Mouse (Mus musculus) liver, embryonic 14.5 days (tissue): ENCODE results near the gene Atg101. TPM values are rescaled to one million over a fixed set of nuclear protein-coding genes. Genes with fewer than 3 reads are reported as not detected.

Experiments
- ATAC-seq: fragments of 200-750 bp; cut with Nextera tagmentation; 2 replicates; pipeline ENCODE4 v1.8.0; 2017; ENCODE audit warnings: moderate number of reproducible peaks, mild to moderate bottlenecking, moderate library complexity; ENCODE audit not compliant: insufficient read depth
- DNase-seq, 3 experiments: peaks; one replicate each; pipeline ENCODE4 v3.0.0-alpha.2; 2012 to 2013; ENCODE audit warnings: low read depth in 3 of 3, low spot score in 3 of 3
- H3K27ac ChIP-seq: fragments of 300-500 bp; sonication (generic); 2 replicates; pipeline ENCODE4 v1.5.1; 2014; ENCODE audit warnings: moderate library complexity, mild to moderate bottlenecking, control low read depth, inconsistent platforms
- H3K27me3 ChIP-seq: fragments of 300-500 bp; sonication (generic); 2 replicates; pipeline ENCODE4 v1.6.1; 2014; ENCODE audit warnings: mild to moderate bottlenecking, low read length, moderate library complexity; ENCODE audit not compliant: control insufficient read depth, insufficient read depth
- H3K36me3 ChIP-seq: fragments of 300-500 bp; sonication (generic); replicated peaks from 2 replicates; pipeline ENCODE4 v1.6.1; 2014; ENCODE audit warnings: low read depth; ENCODE audit not compliant: control insufficient read depth, insufficient read depth
- H3K4me1 ChIP-seq, 2 experiments: fragments of 200-500 bp in 1 of 2; fragments of 300-500 bp in 1 of 2; sonication (generic) in 1 of 2; replicated peaks; 2 replicates each; pipeline ENCODE4 v1.6.1; 2012 to 2014; ENCODE audit warnings: antibody characterized with exemption in 1 of 2, inconsistent platforms in 1 of 2, low read length in 1 of 2; ENCODE audit not compliant: control insufficient read depth in 2 of 2, insufficient read depth in 2 of 2
- H3K4me2 ChIP-seq: fragments of 300-500 bp; sonication (generic); 2 replicates; pipeline ENCODE4 v1.6.1; 2014; ENCODE audit warnings: low read depth, mild to moderate bottlenecking, control low read depth, moderate library complexity
- H3K4me3 ChIP-seq, 2 experiments: fragments of 200-500 bp in 1 of 2; fragments of 300-500 bp in 1 of 2; sonication (generic) in 1 of 2; 2 replicates each; pipeline ENCODE4 v1.5.1; 2012 to 2014; ENCODE audit warnings: low read depth in 2 of 2, low read length in 2 of 2, mild to moderate bottlenecking in 2 of 2, control low read depth in 1 of 2, inconsistent platforms in 1 of 2, moderate library complexity in 1 of 2; ENCODE audit not compliant: insufficient read depth in 1 of 2
- H3K9ac ChIP-seq: fragments of 300-500 bp; sonication (generic); replicated peaks from 2 replicates; pipeline ENCODE4 v1.6.1; 2014; ENCODE audit warnings: mild to moderate bottlenecking, control low read depth, moderate library complexity
- H3K9me3 ChIP-seq: fragments of 300-500 bp; sonication (generic); 2 replicates; pipeline ENCODE4 v1.6.1; 2016; ENCODE audit warnings: low read length, mixed read lengths; ENCODE audit not compliant: control insufficient read depth
- CTCF ChIP-seq: IDR thresholded peaks from 2 replicates; pipeline ENCODE4 v1.5.1; 2016; ENCODE audit warnings: antibody characterized with exemption, low read depth, control low read depth
- EP300 ChIP-seq: IDR thresholded peaks from 2 replicates; pipeline ENCODE4 v1.6.1; 2016; ENCODE audit warnings: antibody characterized with exemption, low read depth
- WGBS: fragments of 180-500 bp; shearing (Covaris S2); extraction: QIAGEN DNeasy Blood & Tissue Kit; methylation state at CpG from one replicate; pipeline ENCODE4 v1.1.7; 2014; ENCODE audit not compliant: insufficient replicate concordance; 5-methylcytosine and 5-hydroxymethylcytosine counted together
- polyA plus RNA-seq, 2 experiments: library from polyadenylated mRNA; depleted of rRNA in 1 of 2; stranded (reverse) in 1 of 2; unstranded in 1 of 2; fragments of >200 nt; fragmentation: Nextera tagmentation in 1 of 2; extraction: Ambion mirVana in 1 of 2; gene quantifications; 2 replicates each; pipeline versions ENCODE4 v1.2.1 to v1.2.3; 2012 to 2014

Atg101 gene
- polyA plus RNA-seq, 2 experiments = 17.2 to 23.7 TPM

- Histone ChIP-seq H3K4me3 (peak overlapping the region; percentile 3 to 52; a peak in 2 of 4 replicates), H3K4me1 (peaks cover 0 to 19% of the 10 kb centered on the region in 2 experiments; a peak in 2 of 4 replicates), H3K9me3 (no peaks in the 10 kb centered on the region), H3K9ac (no peak overlapping the region), H3K36me3 (no peaks in the 10 kb centered on the region), H3K27ac (no peak overlapping the region), H3K4me2 (peak overlapping the region; percentile 35), H3K27me3 (no peaks in the 10 kb centered on the region)
- TF ChIP-seq EP300 = no peak
- peak; percentile 90 for TF ChIP-seq CTCF
- ATAC-seq = peak; percentile 67; the same call in 1 of the 2 replicates
- WGBS = 1% methylated on average over 11 of the region's 11 CpGs
- DNase-seq = peak; percentile 47 to 56 (median 53)
These were observed 31.8 kb downstream of the Atg101 start for GRCm38 (mm10) chr15:101315832-101316231.

DNA sequence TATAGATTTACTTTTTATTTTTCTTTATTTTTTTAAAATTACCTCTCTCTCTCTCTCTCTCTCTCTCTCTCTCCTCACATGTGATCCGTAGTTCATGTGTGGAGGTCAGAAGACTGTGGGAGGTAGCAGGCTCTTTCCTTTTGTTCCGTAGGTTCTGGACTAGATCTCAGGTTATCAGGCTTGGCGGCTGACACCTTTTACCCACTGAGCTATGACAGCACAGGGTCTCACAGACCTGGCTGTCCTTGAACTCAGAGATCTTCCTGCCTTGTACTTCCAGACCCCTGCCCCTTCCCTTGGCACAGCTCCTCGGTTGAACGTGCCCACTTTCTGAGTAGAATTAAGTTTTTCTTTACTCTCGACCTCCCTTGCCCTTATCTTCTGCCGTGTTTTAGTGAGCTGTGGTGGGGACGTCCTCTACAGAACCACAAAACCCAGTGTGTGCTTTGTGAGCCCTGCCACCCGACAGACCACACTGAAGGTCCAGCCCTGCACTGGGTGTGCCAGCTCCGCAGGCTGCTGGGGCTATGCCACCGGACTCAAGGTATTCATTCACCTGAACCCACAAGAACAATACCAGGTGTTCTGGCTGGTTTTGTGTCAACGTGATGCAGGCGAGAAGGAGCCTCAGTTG is 32.3 kb downstream of the Atg101 start:
- peaks cover 0 to 23% of the 10 kb centered on the region in 2 experiments; a peak in 2 of 4 replicates for H3K4me1 ChIP-seq
- DNase-seq = no peak
- H3K4me3 ChIP-seq = peak overlapping the region; percentile 3 to 35
- H3K9ac ChIP-seq = no peak overlapping the region
- peak overlapping the region; percentile 35 for H3K4me2 ChIP-seq
- 15% methylated on average over 13 of the region's 13 CpGs for WGBS
- no peaks in the 10 kb centered on the region for H3K9me3 ChIP-seq
- TF ChIP-seq CTCF (no peak), EP300 (no peak)
- no peak for ATAC-seq
- H3K27ac ChIP-seq = no peak overlapping the region
- H3K36me3 ChIP-seq = no peaks in the 10 kb centered on the region
- H3K27me3 ChIP-seq = no peaks in the 10 kb centered on the region

- Histone ChIP-seq H3K4me2 (no peak overlapping the region; the same call in 1 of the 2 replicates), H3K9ac (no peak overlapping the region), H3K27me3 (no peaks in the 10 kb centered on the region), H3K9me3 (no peaks in the 10 kb centered on the region), H3K4me3 (peak overlapping the region; percentile 1 to 35; a peak in 3 of 4 replicates), H3K36me3 (no peaks in the 10 kb centered on the region), H3K27ac (no peak overlapping the region), H3K4me1 (peaks cover 0 to 24% of the 10 kb centered on the region in 2 experiments; a peak in 2 of 4 replicates)
- no peak for DNase-seq
- TF ChIP-seq CTCF (no peak), EP300 (no peak)
- no peak for ATAC-seq
- WGBS = 21% methylated on average over 18 of the region's 18 CpGs
These were observed 33.1 kb downstream of the Atg101 start for GRCm38 (mm10) chr15:101316913-101317813.

- Histone ChIP-seq H3K27me3 (no peaks in the 10 kb centered on the region), H3K36me3 (no peaks in the 10 kb centered on the region), H3K27ac (no peak overlapping the region), H3K9ac (no peak overlapping the region), H3K4me1 (peaks cover 0 to 24% of the 10 kb centered on the region in 2 experiments; a peak in 2 of 4 replicates), H3K4me2 (no peak overlapping the region), H3K9me3 (no peaks in the 10 kb centered on the region), H3K4me3 (no peak overlapping the region)
- WGBS = 34% methylated on average over 2 of the region's 2 CpGs
- no peak for DNase-seq
- no peak for ATAC-seq
- no peak for TF ChIP-seq CTCF
- no peak for TF ChIP-seq EP300
These were observed 33.9 kb downstream of the Atg101 start for GRCm38 (mm10) chr15:101317814-101318500.
